Mouse (Mus musculus): Measurements from ENCODE around the gene Usp49. TPM values are rescaled to one million over a fixed set of nuclear protein-coding genes. Genes with fewer than 3 reads are reported as not detected.
"Not testable (repeated sequence)": the region's sequence is repeated elsewhere in the genome, so short reads cannot be mapped to it uniquely, and the experiment has no call there.

Usp49 gene
- total RNA-seq, 2 experiments from 2014 or later, result 26.8 to 29.2 TPM

DNA sequence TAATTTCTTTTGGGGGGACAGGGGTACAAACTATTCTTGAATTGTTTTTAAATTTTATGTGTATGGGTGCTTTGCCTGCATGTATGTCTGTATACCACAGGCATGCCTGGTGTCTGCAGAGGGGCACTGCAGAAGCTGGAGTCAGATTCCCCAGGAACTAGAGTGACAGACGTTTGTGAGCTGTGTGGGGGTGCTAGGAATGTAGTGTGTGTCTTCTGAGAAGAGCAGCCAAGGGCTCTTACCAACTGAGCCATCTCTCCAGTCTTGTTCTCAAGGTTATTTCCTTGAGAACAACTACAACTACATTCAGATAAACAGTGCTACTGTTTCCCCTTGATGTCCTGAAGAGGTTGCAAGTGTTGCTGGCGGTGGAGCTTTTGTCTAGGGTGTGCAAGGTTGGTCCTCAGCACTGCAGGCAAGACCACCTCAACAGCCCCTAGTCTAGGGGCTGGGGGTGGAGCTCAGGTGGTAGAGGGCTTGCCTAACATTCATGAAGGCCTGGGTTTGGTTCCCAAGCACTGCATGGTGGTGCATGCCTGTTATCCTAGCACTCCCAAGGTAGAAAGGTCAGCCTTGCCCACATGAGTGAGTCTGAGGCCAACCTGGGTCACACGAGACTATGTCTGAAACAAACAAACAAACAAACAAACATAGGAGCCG, 1.8 kb downstream of the Usp49 start:
- no peak for ATAC-seq (replicated peaks; ENCODE audit: low FRiP score, poor library complexity, severe bottlenecking)

DNA sequence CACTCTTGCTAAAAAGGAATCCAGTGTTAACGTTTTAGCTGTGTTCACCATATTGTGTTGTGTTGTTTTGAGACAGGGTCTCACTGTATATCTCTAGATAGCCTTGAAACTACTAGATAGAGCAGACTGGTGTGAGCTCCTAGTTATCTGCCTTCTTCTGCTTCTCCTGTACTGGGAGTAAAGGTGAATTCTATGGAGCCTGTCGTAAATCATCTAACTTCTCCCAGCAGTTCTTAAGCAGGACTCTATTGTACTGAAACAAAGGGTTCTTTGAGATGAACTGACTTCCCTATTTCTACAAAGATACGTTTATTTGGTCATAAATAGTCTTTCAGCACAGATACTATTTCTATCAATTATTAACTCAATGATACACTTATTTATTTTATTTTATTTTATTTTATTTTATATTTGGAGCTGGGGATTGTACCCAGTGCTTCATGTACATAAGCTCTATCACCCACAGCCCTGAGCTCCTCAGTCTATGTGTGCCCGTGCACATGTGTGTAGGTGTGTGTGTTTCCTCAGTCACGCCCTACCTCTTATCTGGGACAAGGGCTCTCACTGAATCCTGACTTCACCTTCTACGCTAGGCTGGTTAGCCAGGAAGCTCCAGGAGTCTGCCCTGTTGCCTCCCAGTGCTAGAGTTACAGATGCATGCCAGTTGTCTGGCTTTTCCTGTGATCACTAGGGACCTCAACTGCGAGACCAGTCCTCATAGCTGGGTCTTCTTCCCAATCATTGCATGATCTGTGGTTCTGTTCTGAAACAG, 3.7 kb downstream of the Usp49 start:
- no peak for ATAC-seq (replicated peaks; ENCODE audit: low FRiP score, poor library complexity, severe bottlenecking)

DNA sequence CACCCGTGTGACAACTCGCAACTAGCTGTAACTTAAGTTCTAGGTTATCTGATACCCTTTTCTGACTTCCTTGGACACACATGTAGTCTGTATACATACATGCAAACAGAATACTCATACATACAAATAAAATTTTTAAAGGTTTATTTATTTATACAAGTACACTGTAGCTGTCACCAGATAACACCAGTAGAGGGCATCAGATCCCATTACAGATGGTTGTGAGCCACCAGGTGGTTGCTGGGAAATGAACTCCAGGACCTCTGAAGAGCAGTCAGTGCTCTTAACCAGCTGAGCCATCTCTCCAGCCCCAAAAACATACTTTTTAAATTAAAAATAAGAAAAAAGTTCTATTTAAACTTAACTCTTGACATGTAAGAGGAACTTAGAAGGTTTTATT, 12.5 kb downstream of the Usp49 start:
- ATAC-seq (replicated peaks; ENCODE audit: low FRiP score, poor library complexity, severe bottlenecking), result no peak

- ATAC-seq (replicated peaks; ENCODE audit: low FRiP score, poor library complexity, severe bottlenecking), result peak; percentile 76
These were observed 16.2 kb downstream of the Usp49 start for GRCm38 (mm10) chr17:47646683-47647082.

- ATAC-seq (replicated peaks; ENCODE audit: low FRiP score, poor library complexity, severe bottlenecking), result no peak
These were observed 18.5 kb downstream of the Usp49 start for GRCm38 (mm10) chr17:47648966-47649365.

- no peak for ATAC-seq (replicated peaks; ENCODE audit: low FRiP score, poor library complexity, severe bottlenecking)
These were observed 21.5 kb downstream of the Usp49 start for GRCm38 (mm10) chr17:47651953-47652352.

- not testable (repeated sequence) for ATAC-seq (replicated peaks; ENCODE audit: low FRiP score, poor library complexity, severe bottlenecking)
These were observed 23.9 kb downstream of the Usp49 start for GRCm38 (mm10) chr17:47654346-47654745.

- no peak for ATAC-seq (replicated peaks; ENCODE audit: low FRiP score, poor library complexity, severe bottlenecking)
These were observed 25.2 kb downstream of the Usp49 start for GRCm38 (mm10) chr17:47655697-47656096.

- ATAC-seq (replicated peaks; ENCODE audit: low FRiP score, poor library complexity, severe bottlenecking), result no peak
These were observed 27.4 kb downstream of the Usp49 start for GRCm38 (mm10) chr17:47657901-47658300.

DNA sequence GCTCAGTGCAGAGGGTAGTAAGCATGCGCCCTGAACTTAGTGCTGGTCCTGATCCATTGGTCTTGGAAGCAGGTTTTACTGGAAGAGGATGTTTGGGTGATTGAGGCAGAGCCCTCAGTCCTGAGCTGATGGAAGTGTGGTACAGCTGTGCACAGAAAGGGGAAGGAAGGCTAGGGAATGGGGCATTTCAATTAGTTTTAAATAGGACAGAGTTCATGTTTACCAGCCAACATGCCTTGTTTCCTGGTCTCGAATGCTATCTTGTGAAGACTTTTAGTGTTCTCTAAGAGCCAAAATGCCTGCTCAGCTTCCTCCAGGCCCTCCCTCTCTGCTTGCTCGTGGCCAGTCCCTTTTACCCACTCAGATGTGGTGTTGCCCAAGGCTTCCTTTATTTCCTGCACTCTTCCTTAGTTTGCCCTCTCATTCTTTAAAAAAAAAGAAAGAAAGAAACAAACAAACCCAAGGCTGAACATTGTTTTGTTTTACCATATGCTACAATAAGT, 28.3 kb downstream of the Usp49 start:
- no peak for ATAC-seq (replicated peaks; ENCODE audit: low FRiP score, poor library complexity, severe bottlenecking)

DNA sequence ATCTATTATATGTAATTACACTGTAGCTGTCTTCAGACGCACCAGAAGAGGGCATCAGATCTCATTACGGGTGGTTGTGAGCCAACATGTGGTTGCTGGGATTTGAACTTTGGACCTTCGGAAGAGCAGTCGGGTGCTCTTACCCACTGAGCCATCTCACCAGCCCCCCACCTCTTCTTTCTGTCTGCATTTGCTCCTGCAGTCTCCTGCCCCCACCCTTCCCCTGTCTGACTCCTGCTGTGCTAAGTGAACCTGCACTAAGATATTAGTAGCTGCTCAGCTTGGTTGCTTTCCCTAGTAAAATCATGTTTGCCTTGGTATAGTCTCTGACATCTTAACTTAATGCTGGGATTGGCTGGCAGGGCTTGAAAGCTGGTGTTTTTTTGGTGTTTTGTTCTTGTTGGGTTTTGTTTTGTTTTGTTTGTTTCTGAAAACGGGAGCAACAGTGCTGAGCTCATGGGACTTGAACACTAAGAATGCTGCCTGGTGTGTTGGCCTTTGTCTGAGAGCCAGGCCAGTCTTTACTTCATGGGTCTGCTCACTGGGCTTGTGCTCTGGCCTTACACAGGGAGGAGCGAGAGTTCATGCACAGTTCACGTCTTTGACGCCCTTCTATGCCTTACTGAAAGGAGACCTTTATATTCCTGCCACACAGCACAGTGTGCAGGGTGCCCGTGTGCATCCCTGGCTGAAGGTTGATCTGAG, 32.7 kb downstream of the Usp49 start:
- no peak for ATAC-seq (replicated peaks; ENCODE audit: low FRiP score, poor library complexity, severe bottlenecking)

DNA sequence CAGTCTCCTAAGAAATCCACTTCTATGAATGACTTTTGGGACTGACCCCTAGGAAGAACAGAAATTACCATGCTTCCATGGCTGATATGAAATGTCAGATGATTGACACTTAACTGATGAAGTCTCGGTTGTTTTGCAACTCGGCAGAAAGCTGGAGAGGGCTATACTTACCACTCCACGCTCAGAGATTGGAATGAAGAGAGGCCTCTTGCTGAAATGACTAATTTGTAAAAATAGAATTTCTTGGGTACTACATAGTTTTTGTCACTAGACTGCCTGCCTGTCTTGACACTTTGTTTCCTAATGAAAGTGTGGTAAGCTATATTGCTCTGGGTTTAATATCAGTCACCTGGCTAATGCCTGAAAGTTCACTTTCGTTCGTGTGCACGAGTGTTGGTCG, 34.0 kb downstream of the Usp49 start:
- ATAC-seq (replicated peaks; ENCODE audit: low FRiP score, poor library complexity, severe bottlenecking), result no peak

- no peak for ATAC-seq (replicated peaks; ENCODE audit: low FRiP score, poor library complexity, severe bottlenecking)
These were observed 38.7 kb downstream of the Usp49 start for GRCm38 (mm10) chr17:47669166-47669565.

DNA sequence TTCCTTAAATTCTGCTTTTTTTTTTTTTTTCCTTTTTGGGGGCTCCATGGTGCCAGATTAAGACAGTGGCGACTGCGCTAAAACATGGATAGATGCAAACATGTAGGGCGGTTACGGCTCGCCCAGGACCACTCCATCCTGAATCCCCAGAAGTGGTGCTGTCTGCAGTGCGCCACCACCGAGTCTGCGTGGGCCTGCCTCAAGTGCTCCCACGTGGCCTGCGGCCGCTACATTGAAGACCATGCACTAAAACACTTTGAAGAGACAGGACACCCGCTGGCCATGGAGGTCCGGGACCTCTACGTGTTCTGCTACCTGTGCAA, 41.5 kb downstream of the Usp49 start:
- ATAC-seq (replicated peaks; ENCODE audit: low FRiP score, poor library complexity, severe bottlenecking), result no peak

DNA sequence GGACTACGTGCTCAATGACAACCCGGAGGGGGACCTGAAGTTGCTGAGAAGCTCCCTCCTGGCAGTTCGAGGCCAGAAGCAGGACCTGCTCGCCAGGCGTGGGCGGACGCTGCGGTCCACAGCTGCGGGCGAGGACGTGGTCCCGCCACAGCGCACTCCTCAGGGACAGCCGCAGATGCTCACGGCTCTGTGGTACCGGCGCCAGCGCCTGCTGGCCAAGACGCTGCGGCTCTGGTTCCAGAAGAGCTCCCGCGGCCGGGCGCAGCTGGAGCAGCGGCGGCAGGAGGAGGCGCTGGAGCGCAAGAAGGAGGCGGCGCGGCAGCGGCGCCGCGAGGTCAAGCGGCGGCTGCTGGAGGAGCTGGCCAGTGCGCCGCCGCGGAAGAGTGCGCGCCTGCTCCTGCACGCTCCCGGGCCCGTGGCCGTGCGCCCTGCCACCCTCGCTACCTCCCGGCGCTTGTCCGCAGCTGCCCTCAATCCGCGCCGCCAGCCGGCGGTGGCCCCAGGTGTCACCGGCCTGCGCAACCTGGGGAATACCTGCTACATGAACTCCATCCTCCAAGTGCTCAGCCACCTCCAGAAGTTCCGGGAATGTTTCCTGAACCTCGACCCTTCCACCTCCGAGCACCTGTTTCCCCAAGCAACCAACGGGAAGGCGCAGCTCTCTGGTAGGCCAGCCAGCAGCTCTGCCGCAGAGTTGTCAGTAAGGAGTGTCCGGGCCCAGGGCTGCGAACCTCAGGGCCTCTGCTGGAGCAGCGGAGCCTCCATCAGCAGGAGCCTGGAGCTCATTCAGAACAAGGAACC, 42.0 kb downstream of the Usp49 start:
- ATAC-seq (replicated peaks; ENCODE audit: low FRiP score, poor library complexity, severe bottlenecking), result no peak; the same call in 1 of the 2 replicates

GRCm38 (mm10) chr17:47676581-47676980, 46.1 kb downstream of the Usp49 start:
- ATAC-seq (replicated peaks; ENCODE audit: low FRiP score, poor library complexity, severe bottlenecking), result peak; percentile 32; the same call in 1 of the 2 replicates

- no peak for ATAC-seq (replicated peaks; ENCODE audit: low FRiP score, poor library complexity, severe bottlenecking)
These were observed 47.7 kb downstream of the Usp49 start for GRCm38 (mm10) chr17:47678238-47678637.

- no peak for ATAC-seq (replicated peaks; ENCODE audit: low FRiP score, poor library complexity, severe bottlenecking)
These were observed 48.2 kb downstream of the Usp49 start for GRCm38 (mm10) chr17:47678702-47679101.

GRCm38 (mm10) chr17:47682836-47683235, 52.3 kb downstream of the Usp49 start:
- ATAC-seq (replicated peaks; ENCODE audit: low FRiP score, poor library complexity, severe bottlenecking), result no peak
